Mouse (Mus musculus) lung, adult 2 months (tissue): ENCODE measurements at regions not wholly inside any gene's neighbourhood (a gene's known extent, or its start where the extent isn't known, plus 50 kb on each side); places are given as distances from the start of the nearest gene placed in this dataset.

Experiments used
- DNase-seq: peaks from one replicate; pipeline ENCODE4 v3.0.0; 2022
- H3K4me1 ChIP-seq: fragments of 200-500 bp; 2 replicates; pipeline ENCODE4 v1.6.1; 2011; ENCODE audit warnings: low read length; ENCODE audit not compliant: control insufficient read depth, insufficient read depth
- H3K4me3 ChIP-seq: fragments of 200-500 bp; replicated peaks from 2 replicates; pipeline ENCODE3; 2011; ENCODE audit warnings: low read depth, mild to moderate bottlenecking, control low read depth, low read length; ENCODE audit errors: extremely low read depth
- CTCF ChIP-seq: fragments of 200-500 bp; IDR thresholded peaks from 2 replicates; pipeline ENCODE4 v1.5.1; 2011; ENCODE audit warnings: mild to moderate bottlenecking, low read length, control low read depth; ENCODE audit not compliant: insufficient read depth
- POLR2A ChIP-seq: fragments of 200-500 bp; IDR thresholded peaks from 2 replicates; pipeline ENCODE4 v1.6.1; 2011; ENCODE audit warnings: low read depth, mild to moderate bottlenecking, control low read depth, low read length, borderline replicate concordance; ENCODE audit errors: extremely low read depth
- WGBS: fragments of 180-500 bp; shearing (Covaris S2); methylation state at CpG from one replicate; pipeline ENCODE4 v1.1.7; 2018; 5-methylcytosine and 5-hydroxymethylcytosine counted together

GRCm38 (mm10) chr5:136626891-136627290, 59.6 kb upstream of the Cux1 start:
- WGBS = 48% methylated on average over 2 of the region's 2 CpGs
- H3K4me1 ChIP-seq = peaks cover 4% of the 10 kb centered on the region
- no peak for TF ChIP-seq CTCF
- no peak for TF ChIP-seq POLR2A
- no peak for DNase-seq
- no peak overlapping the region for H3K4me3 ChIP-seq

- no peak for DNase-seq
- TF ChIP-seq POLR2A = no peak
- Histone ChIP-seq H3K4me3 (no peak overlapping the region), H3K4me1 (peaks cover 2% of the 10 kb centered on the region; the same call in 1 of the 2 replicates)
- 59% methylated on average over 11 of the region's 11 CpGs for WGBS
These were observed 60.5 kb upstream of the Cux1 start for GRCm38 (mm10) chr5:136627671-136628292.

GRCm38 (mm10) chr5:136628502-136628901, 61.2 kb upstream of the Cux1 start:
- no peaks in the 10 kb centered on the region for H3K4me1 ChIP-seq
- WGBS = 92% methylated on average over 5 of the region's 5 CpGs
- H3K4me3 ChIP-seq = no peak overlapping the region
- TF ChIP-seq CTCF = no peak
- no peak for TF ChIP-seq POLR2A
- no peak for DNase-seq

DNA sequence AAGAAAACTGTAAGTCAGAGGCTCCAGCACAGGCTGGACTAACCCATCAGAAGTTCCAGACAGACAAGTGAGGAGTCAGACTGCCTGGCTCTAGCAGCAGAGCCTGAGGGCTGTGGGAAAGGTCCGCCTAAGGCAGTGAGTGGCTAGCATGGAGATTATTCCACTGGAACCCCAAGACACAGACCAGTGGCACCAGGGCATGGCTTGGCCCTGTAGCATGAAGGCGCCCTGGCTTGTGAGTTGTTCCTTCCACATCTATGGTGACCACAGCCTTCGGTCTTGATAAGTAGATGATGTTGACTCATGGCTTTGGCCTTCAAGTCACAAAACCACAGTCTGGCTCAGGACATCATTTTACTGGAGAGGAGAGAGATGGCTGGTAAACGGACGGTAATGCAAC, 60.7 kb upstream of the Myl10 start:
- TF ChIP-seq CTCF = no peak
- TF ChIP-seq POLR2A = no peak
- H3K4me3 ChIP-seq = no peak overlapping the region
- no peaks in the 10 kb centered on the region for H3K4me1 ChIP-seq
- DNase-seq = no peak
- WGBS = 76% methylated on average over 5 of the region's 5 CpGs

GRCm38 (mm10) chr5:136633901-136634300, 59.0 kb upstream of the Myl10 start:
- WGBS = 80% methylated on average over 6 of the region's 6 CpGs

DNA sequence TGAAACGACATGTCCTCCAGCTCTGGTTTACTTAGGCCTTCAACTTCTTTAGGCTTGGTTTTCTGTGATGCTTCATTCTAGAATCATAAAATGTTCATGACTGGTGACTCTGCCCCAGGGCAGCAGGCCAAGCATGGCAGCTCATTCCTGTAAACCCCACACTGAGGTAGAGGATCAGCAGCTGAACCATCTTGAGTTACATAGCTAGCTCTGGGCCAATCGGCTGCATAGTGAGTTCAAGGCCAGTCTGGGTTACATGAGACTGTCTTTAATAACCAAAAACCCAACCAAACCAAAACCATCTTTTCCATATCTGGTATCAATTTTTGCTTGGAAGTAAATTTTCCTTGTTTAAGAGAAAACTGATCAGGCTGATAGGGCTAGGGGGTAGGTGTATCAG, 57.8 kb upstream of the Myl10 start:
- TF ChIP-seq CTCF = no peak
- TF ChIP-seq POLR2A = no peak
- Histone ChIP-seq H3K4me3 (no peak overlapping the region), H3K4me1 (peaks cover 3% of the 10 kb centered on the region; the same call in 1 of the 2 replicates)
- WGBS = 85% methylated on average over 2 of the region's 2 CpGs
- no peak for DNase-seq

More at GRCm38 (mm10) chr5:136633901-136634300, 59.0 kb upstream of the Myl10 start:
- no peak overlapping the region for H3K4me3 ChIP-seq
- TF ChIP-seq CTCF = no peak
- TF ChIP-seq POLR2A = no peak
- DNase-seq = no peak
- H3K4me1 ChIP-seq = peaks cover 3% of the 10 kb centered on the region; the same call in 1 of the 2 replicates

DNA sequence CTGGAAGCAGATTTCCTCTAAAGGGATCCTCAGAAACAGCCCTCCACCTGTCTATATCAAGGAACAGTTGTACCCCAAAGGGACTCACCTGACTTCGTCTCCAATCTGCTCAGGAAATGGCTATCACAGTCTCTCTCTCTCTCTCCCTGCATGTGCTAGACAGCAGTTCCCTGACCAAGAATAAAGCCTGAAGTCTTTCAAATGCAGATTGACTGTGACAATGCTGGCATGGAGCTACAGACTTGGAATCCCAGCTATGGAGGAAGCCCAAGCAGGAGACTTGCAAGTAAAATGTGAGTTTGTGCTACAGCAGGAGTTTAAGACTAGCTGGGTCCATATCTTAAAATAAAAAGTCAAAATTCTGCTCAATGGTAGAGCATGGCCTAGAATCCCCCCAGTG, 56.5 kb upstream of the Myl10 start:
- WGBS = 63% methylated on average over 1 of the region's 1 CpGs
- H3K4me3 ChIP-seq = no peak overlapping the region
- TF ChIP-seq POLR2A (no peak), CTCF (no peak)
- peaks cover 3% of the 10 kb centered on the region; the same call in 1 of the 2 replicates for H3K4me1 ChIP-seq
- no peak for DNase-seq

- 33% methylated on average over 11 of the region's 11 CpGs for WGBS
- no peak for DNase-seq
- TF ChIP-seq POLR2A (no peak), CTCF (no peak)
- Histone ChIP-seq H3K4me1 (peaks cover 3% of the 10 kb centered on the region; the same call in 1 of the 2 replicates), H3K4me3 (no peak overlapping the region)
These were observed 55.1 kb upstream of the Myl10 start for GRCm38 (mm10) chr5:136637872-136638271.

- H3K4me3 ChIP-seq = no peak overlapping the region
- no peak for TF ChIP-seq POLR2A
- TF ChIP-seq CTCF = no peak
- 81% methylated on average over 5 of the region's 5 CpGs for WGBS
- peaks cover 3% of the 10 kb centered on the region; the same call in 1 of the 2 replicates for H3K4me1 ChIP-seq
- no peak for DNase-seq
These were observed 51.9 kb upstream of the Myl10 start for GRCm38 (mm10) chr5:136640871-136641619.

- Histone ChIP-seq H3K4me3 (no peak overlapping the region), H3K4me1 (peaks cover 3% of the 10 kb centered on the region; the same call in 1 of the 2 replicates)
- 51% methylated on average over 13 of the region's 13 CpGs for WGBS
- no peak for DNase-seq
- TF ChIP-seq CTCF (no peak), POLR2A (no peak)
These were observed 50.7 kb upstream of the Myl10 start for GRCm38 (mm10) chr5:136642208-136642607.
